Mouse (Mus musculus) left cerebral cortex, adult 18-20 months (tissue): Measurements from ENCODE around the gene a. TPM values are rescaled to one million over a fixed set of nuclear protein-coding genes. Genes with fewer than 3 reads are reported as not detected.

Experiments used
- DNase-seq, 2 experiments: peaks; one replicate each; pipeline ENCODE4 v3.0.0; 2021 to 2022; ENCODE audit warnings: low spot score in 2 of 2, mixed read lengths in 1 of 2
- total RNA-seq, 2 experiments: library from RNA; stranded (reverse); gene quantifications; 2 replicates each; pipeline ENCODE4 v1.2.3; 2021

a gene
- total RNA-seq, 2 experiments from 2014 or later: not detected

- DNase-seq: no peak
Measured at GRCm38 (mm10) chr2:155086328-155086727, 295.1 kb downstream of the a start.

- no peak for DNase-seq
Measured at GRCm38 (mm10) chr2:155088264-155088663, 297.1 kb downstream of the a start.

GRCm38 (mm10) chr2:155090909-155091742 lies 299.9 kb downstream of the a start:
- no peak for DNase-seq

GRCm38 (mm10) chr2:155091743-155092075 lies 300.5 kb downstream of the a start:
- DNase-seq: no peak

GRCm38 (mm10) chr2:155093418-155093817 lies 302.2 kb downstream of the a start:
- DNase-seq: no peak

- DNase-seq: no peak
Measured at GRCm38 (mm10) chr2:155098720-155099380, 307.6 kb downstream of the a start.

GRCm38 (mm10) chr2:155099421-155099820 lies 308.2 kb downstream of the a start:
- peak in 1 of 2 experiments; percentile 12 for DNase-seq

GRCm38 (mm10) chr2:155099994-155100795 lies 309.0 kb downstream of the a start:
- no peak for DNase-seq

Other genes with a start within 250 kb of the a start
- under 1 TPM; 0.68 to 0.74 TPM for gene 1700003F12Rik, start 244.3 kb upstream of the a start, total RNA-seq
- not detected for gene Actl10, start 239.6 kb upstream of the a start, total RNA-seq
- gene Necab3, start 232.5 kb upstream of the a start, total RNA-seq: 10 to 100 TPM; 69.4 to 81.9 TPM
- 10 to 100 TPM; 10.2 to 10.5 TPM for gene E2f1, start 221.5 kb upstream of the a start, total RNA-seq
- 10 to 100 TPM in 1 of 2 experiments, 1 to 10 TPM in 1; 9.5 to 12.3 TPM for gene Pxmp4, start 187.7 kb upstream of the a start, total RNA-seq
- gene Zfp341, start 178.1 kb upstream of the a start, total RNA-seq: 10 to 100 TPM; 11.0 to 11.4 TPM
- gene 4930519P11Rik, start 178.0 kb upstream of the a start, total RNA-seq: not detected
- 100 to 1,000 TPM; 222 to 229 TPM for gene Chmp4b, start 139.7 kb upstream of the a start, total RNA-seq
- not detected for gene Gm14214, start 21.4 kb upstream of the a start, total RNA-seq
- gene Raly, start 306 bp upstream of the a start, total RNA-seq: 100 to 1,000 TPM; 104 to 109 TPM
- 10 to 100 TPM; 47.3 to 50.2 TPM for gene Eif2s2, start 101.5 kb downstream of the a start, total RNA-seq
- gene Gm14226, start 226.9 kb downstream of the a start, total RNA-seq: under 1 TPM; 0.26 TPM